Mouse (Mus musculus) left cerebral cortex, postnatal 36 days (tissue): ENCODE results near the gene Zyg11b. TPM values are rescaled to one million over a fixed set of nuclear protein-coding genes. Genes with fewer than 3 reads are reported as not detected.

Source experiments
- DNase-seq, 2 experiments: peaks; one replicate each; pipeline ENCODE4 v3.0.0; 2021 to 2022; ENCODE audit warnings: low spot score in 2 of 2, mixed read lengths in 1 of 2
- intact Hi-C: fragments of 180-260 bp; cut with DNase I; formaldehyde crosslinking; loops from one replicate; pipeline ENCODE4 v1.15.1; 2025
- total RNA-seq, 2 experiments: library from RNA; stranded (reverse); gene quantifications; 2 replicates each; pipeline ENCODE4 v1.2.3; 2021

Gene Zyg11b
- 100 to 1,000 TPM; 101 to 103 TPM for total RNA-seq

GRCm38 (mm10) chr4:108300670-108301373 is at the start of gene Zyg11b:
Gene Zyg11b, minus strand, starts transcription at chr4:108301096.
- DNase-seq: peak; percentile 81 to 89
- intact Hi-C loops: loop anchor here (2.0 to 10.0 kb wide), 2 partner anchors 26 to 186 kb away; no protein-coding TSS in a partner anchor

GRCm38 (mm10) chr4:108349836-108350547 is 49.1 kb upstream of the Zyg11b start:
- intact Hi-C loops: no loop called here

GRCm38 (mm10) chr4:108349064-108349463 is 48.2 kb upstream of the Zyg11b start:
- intact Hi-C loops: no loop called here

More at GRCm38 (mm10) chr4:108349836-108350547, 49.1 kb upstream of the Zyg11b start:
- no peak for DNase-seq

GRCm38 (mm10) chr4:108348256-108348875 is 47.5 kb upstream of the Zyg11b start:
- intact Hi-C loops: no loop called here
- DNase-seq: no peak

More at GRCm38 (mm10) chr4:108349064-108349463, 48.2 kb upstream of the Zyg11b start:
- no peak for DNase-seq

DNA sequence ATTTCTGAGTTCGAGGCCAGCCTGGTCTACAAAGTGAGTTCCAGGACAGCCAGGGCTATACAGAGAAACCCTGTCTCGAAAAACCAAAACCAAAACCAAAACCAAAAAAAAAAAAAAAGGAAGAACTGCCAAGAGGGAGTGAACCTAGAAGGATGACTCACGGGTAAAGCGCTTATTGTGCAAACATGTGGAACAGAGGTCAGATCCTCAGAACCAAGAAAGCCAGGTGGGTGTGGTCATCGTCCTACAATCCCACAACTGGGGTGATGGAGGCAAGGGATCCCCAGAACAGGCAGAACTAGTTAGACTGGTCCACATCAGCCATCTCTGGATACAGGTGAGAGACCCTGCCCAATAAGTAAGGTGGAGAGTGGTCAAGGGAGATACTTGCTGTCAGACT is 46.2 kb upstream of the Zyg11b start:
- intact Hi-C loops: no loop called here
- DNase-seq: no peak

DNA sequence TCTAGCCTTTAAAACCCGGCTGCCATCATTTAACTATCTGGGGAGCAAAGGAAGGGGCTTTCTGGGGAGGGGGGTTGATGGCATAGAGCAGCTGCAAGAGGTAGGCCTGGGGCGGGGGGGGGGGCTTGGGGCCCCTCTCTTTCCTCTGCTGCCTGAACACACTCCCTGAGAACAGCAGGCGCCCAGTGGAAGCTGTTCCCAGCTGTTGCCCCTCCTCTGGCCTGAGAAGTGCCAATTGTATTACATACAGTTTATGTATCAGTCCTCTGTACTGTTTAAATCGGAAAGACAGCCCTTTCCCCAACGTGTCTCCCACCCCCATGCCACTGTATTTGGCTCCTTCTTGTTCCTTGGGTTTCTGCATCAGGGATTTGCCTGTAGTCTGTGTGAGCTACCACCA is 44.9 kb upstream of the Zyg11b start:
- intact Hi-C loops: no loop called here
- DNase-seq: no peak

DNA sequence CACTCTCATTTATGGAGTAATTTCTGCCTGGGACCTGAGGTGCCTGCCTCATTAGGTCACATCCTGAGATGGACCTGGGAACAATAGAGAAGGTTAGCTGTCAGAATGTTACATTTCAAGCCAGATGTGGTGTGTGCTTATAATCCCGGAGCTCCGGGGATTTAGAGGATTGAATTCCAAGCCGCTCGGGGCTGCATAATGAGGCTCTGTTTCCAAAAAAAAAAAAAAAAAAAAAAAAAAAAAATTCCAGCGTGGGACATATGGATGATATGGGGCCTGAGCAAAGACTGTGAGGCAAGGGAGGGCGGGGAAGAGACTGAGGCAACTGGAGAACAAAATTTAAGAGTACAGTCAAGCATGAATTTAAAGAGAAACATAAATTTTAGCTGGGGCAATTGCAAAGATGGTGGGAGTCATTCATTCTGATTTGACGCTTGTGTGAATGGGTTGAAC is 43.8 kb upstream of the Zyg11b start:
- intact Hi-C loops: no loop called here
- DNase-seq: no peak

- peak in 1 of 2 experiments; percentile 51 for DNase-seq
- intact Hi-C loops: loop anchor here (2.0 to 5.0 kb wide), 2 partner anchors 120 to 238 kb away; partner anchors contain the start of genes Orc1, Prpf38a and Tut4
These were observed 38.4 kb upstream of the Zyg11b start for GRCm38 (mm10) chr4:108339277-108339690.

DNA sequence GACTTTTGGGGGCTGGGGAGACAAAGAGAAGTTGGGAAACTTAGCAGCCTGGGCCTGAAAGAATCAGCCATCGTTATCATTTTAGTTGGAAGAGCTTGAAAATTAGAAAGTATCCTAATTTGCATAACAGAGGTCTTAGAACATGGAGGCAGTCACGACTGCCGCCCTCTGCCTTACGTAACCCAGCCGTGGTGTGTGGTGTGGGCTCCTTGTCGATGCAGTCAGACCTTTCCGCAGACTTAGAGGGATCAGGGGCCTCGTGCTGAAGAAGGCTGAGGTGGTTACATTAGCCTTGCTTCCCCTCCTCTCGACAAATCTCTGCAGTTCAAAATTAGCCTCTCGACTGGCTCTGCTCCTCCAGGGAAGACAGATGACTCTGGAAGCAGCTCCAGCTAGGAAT is 37.9 kb upstream of the Zyg11b start:
- intact Hi-C loops: loop anchor here (2.0 to 5.0 kb wide), 2 partner anchors 120 to 238 kb away; partner anchors contain the start of genes Orc1, Prpf38a and Tut4
- peak; percentile 63 to 82 for DNase-seq

- DNase-seq: peak in 1 of 2 experiments; percentile 28
- intact Hi-C loops: loop anchor here (2.0 to 5.0 kb wide), 2 partner anchors 120 to 239 kb away; partner anchors contain the start of genes Orc1, Prpf38a and Tut4
These were observed 37.4 kb upstream of the Zyg11b start for GRCm38 (mm10) chr4:108338321-108338733.

- no peak for DNase-seq
- intact Hi-C loops: loop anchor here (2.0 to 5.0 kb wide), 2 partner anchors 121 to 239 kb away; partner anchors contain the start of genes Orc1, Prpf38a and Tut4
These were observed 36.9 kb upstream of the Zyg11b start for GRCm38 (mm10) chr4:108337817-108338216.

- no peak for DNase-seq
- intact Hi-C loops: loop anchor here (5.0 kb wide), 1 partner anchor 241 kb away; the partner anchor contains the start of genes Orc1 and Prpf38a
These were observed 35.9 kb upstream of the Zyg11b start for GRCm38 (mm10) chr4:108336765-108337164.

DNA sequence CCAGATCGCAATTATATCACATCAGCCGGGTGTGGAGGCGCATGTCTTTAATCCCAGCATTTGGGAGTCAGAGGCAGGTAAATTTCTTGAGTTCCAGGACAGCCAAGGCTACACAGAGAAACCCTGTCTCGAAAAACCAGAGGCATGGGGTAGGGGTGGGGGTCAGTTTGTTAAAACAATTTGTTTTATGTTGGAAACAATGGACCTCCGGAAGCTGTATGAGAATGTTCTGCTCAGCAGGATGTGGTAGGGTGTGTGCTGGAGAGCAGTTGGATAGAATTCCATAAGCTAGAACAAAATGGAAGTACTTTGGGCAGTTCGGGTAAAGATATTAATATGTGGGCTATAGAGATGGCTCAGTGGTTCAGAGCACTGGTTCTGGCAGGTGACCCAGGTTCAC is 34.5 kb upstream of the Zyg11b start:
- intact Hi-C loops: loop anchor here (5.0 kb wide), 1 partner anchor 242 kb away; the partner anchor contains the start of genes Orc1 and Prpf38a
- DNase-seq: no peak

- intact Hi-C loops: no loop called here
- no peak for DNase-seq
These were observed 31.1 kb upstream of the Zyg11b start for GRCm38 (mm10) chr4:108332041-108332440.

DNA sequence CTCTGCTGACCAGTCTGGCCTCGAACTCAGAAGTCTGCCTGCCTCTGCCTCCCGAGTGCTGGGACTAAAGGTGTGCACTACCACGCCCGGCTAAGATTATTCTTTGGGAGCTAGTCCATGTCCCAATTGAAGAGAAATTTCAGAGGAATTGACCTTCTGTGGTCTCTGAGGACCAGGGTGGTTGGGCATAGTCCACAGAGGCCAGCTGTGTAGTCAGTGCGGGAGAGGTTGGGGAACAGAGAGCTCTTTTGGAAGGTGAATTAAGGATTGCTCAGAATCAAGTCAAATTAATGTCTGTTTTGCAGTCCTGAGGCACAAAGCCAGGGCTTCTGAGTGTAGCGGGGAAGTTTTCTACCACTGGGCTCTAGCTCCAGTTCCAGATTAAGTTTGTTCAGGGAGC is 28.9 kb upstream of the Zyg11b start:
- no peak for DNase-seq
- intact Hi-C loops: no loop called here

- intact Hi-C loops: loop anchor here (2.0 kb wide), 1 partner anchor 27 kb away; the partner anchor contains the start of gene Zyg11b
- DNase-seq: peak; percentile 95
These were observed 27.0 kb upstream of the Zyg11b start, which contains the start of gene Coa7 for GRCm38 (mm10) chr4:108327730-108328484. Gene Coa7, plus strand, starts transcription at chr4:108328140.

- peak; percentile 26 to 28 for DNase-seq
- intact Hi-C loops: loop anchor here (2.0 kb wide), 1 partner anchor 26 kb away; the partner anchor contains the start of gene Zyg11b
These were observed 26.2 kb upstream of the Zyg11b start for GRCm38 (mm10) chr4:108327071-108327579.

GRCm38 (mm10) chr4:108323588-108323987 is 22.7 kb upstream of the Zyg11b start:
- intact Hi-C loops: no loop called here
- DNase-seq: no peak
